Mouse (Mus musculus): ENCODE measurements around the gene Hexim1. TPM values are rescaled to one million over a fixed set of nuclear protein-coding genes. Genes with fewer than 3 reads are reported as not detected.

Hexim1 gene
- polyA plus RNA-seq, 1 experiment from 2014 or later = 4.4 TPM

- Histone ChIP-seq H3K4me2 (no peak overlapping the region), H3K4me1 (peaks cover 40% of the 10 kb centered on the region), H3K9ac (no peak overlapping the region), H3K9me3 (no peaks in the 10 kb centered on the region), H3K36me3 (no peaks in the 10 kb centered on the region), H3K27me3 (peaks cover 25% of the 10 kb centered on the region), H3K27ac (no peak overlapping the region), H3K4me3 (no peak overlapping the region)
- WGBS = 50% methylated on average over 12 of the region's 12 CpGs
- ATAC-seq (ENCODE audit: borderline replicate concordance, extremely low read depth, low FRiP score, low TSS enrichment) = no peak
Observed at GRCm38 (mm10) chr11:103099352-103099940, 16.6 kb upstream of the Hexim1 start.

GRCm38 (mm10) chr11:103100361-103100760, 15.7 kb upstream of the Hexim1 start:
- 52% methylated on average over 8 of the region's 8 CpGs for WGBS
- Histone ChIP-seq H3K4me3 (no peak overlapping the region), H3K9ac (no peak overlapping the region), H3K27me3 (peaks cover 25% of the 10 kb centered on the region), H3K4me2 (no peak overlapping the region), H3K9me3 (no peaks in the 10 kb centered on the region), H3K27ac (no peak overlapping the region), H3K4me1 (peaks cover 38% of the 10 kb centered on the region), H3K36me3 (no peaks in the 10 kb centered on the region)
- no peak for ATAC-seq (ENCODE audit: borderline replicate concordance, extremely low read depth, low FRiP score, low TSS enrichment)

- Histone ChIP-seq H3K4me1 (peaks cover 37% of the 10 kb centered on the region), H3K4me3 (peak within 1 kb of the TSS; percentile 56), H3K36me3 (no peaks in the 10 kb centered on the region), H3K4me2 (peak within 1 kb of the TSS; percentile 91), H3K27me3 (peaks cover 25% of the 10 kb centered on the region), H3K9me3 (no peaks in the 10 kb centered on the region), H3K9ac (peak within 1 kb of the TSS; percentile 58), H3K27ac (no peak within 1 kb of the TSS)
- ATAC-seq (ENCODE audit: borderline replicate concordance, extremely low read depth, low FRiP score, low TSS enrichment) = peak; percentile 46
- WGBS = under 1% methylated on average over 26 of the region's 34 CpGs
Observed at GRCm38 (mm10) chr11:103101481-103101865, 14.6 kb upstream of the Hexim1 start, which contains the start of the genes Plcd3 and Acbd4. TSS of gene Plcd3 (minus strand) at chr11:103101658. TSS of gene Acbd4 (plus strand) at chr11:103101682.

- H3K27me3 ChIP-seq = peaks cover 25% of the 10 kb centered on the region
- H3K9ac ChIP-seq = peak overlapping the region; percentile 58
- H3K4me2 ChIP-seq = peak overlapping the region; percentile 91
- H3K4me3 ChIP-seq = peak overlapping the region; percentile 56
- H3K36me3 ChIP-seq = no peaks in the 10 kb centered on the region
- peaks cover 32% of the 10 kb centered on the region for H3K4me1 ChIP-seq
- 2% methylated on average over 30 of the region's 30 CpGs for WGBS
- no peaks in the 10 kb centered on the region for H3K9me3 ChIP-seq
- ATAC-seq (ENCODE audit: borderline replicate concordance, extremely low read depth, low FRiP score, low TSS enrichment) = peak; percentile 12; the same call in 1 of the 2 replicates
- H3K27ac ChIP-seq = no peak overlapping the region
Observed at GRCm38 (mm10) chr11:103101866-103102501, 14.0 kb upstream of the Hexim1 start.

- Histone ChIP-seq H3K4me1 (peaks cover 24% of the 10 kb centered on the region), H3K9me3 (no peaks in the 10 kb centered on the region), H3K4me3 (peak overlapping the region; percentile 56), H3K9ac (peak overlapping the region; percentile 47), H3K36me3 (no peaks in the 10 kb centered on the region), H3K27ac (no peak overlapping the region), H3K4me2 (peak overlapping the region; percentile 91), H3K27me3 (peaks cover 25% of the 10 kb centered on the region)
- under 1% methylated on average over 35 of the region's 35 CpGs for WGBS
- peak; percentile 89 for ATAC-seq (ENCODE audit: borderline replicate concordance, extremely low read depth, low FRiP score, low TSS enrichment)
Observed at GRCm38 (mm10) chr11:103102725-103103349, 13.2 kb upstream of the Hexim1 start.

GRCm38 (mm10) chr11:103103621-103104020, 12.4 kb upstream of the Hexim1 start:
- no peaks in the 10 kb centered on the region for H3K36me3 ChIP-seq
- H3K4me2 ChIP-seq = peak overlapping the region; percentile 91
- peaks cover 25% of the 10 kb centered on the region for H3K27me3 ChIP-seq
- H3K9me3 ChIP-seq = no peaks in the 10 kb centered on the region
- no peak for ATAC-seq (ENCODE audit: borderline replicate concordance, extremely low read depth, low FRiP score, low TSS enrichment)
- H3K4me1 ChIP-seq = peaks cover 23% of the 10 kb centered on the region
- peak overlapping the region; percentile 56 for H3K4me3 ChIP-seq
- H3K9ac ChIP-seq = peak overlapping the region; percentile 47; the same call in 1 of the 2 replicates
- no peak overlapping the region for H3K27ac ChIP-seq
- WGBS = 52% methylated on average over 8 of the region's 8 CpGs

GRCm38 (mm10) chr11:103104469-103104868, 11.6 kb upstream of the Hexim1 start:
- Histone ChIP-seq H3K4me3 (no peak overlapping the region), H3K4me2 (no peak overlapping the region), H3K9ac (no peak overlapping the region), H3K36me3 (no peaks in the 10 kb centered on the region), H3K27ac (no peak overlapping the region), H3K27me3 (peaks cover 25% of the 10 kb centered on the region), H3K9me3 (no peaks in the 10 kb centered on the region), H3K4me1 (peaks cover 23% of the 10 kb centered on the region)
- 68% methylated on average over 7 of the region's 7 CpGs for WGBS
- ATAC-seq (ENCODE audit: borderline replicate concordance, extremely low read depth, low FRiP score, low TSS enrichment) = no peak

- Histone ChIP-seq H3K4me2 (no peak overlapping the region), H3K27ac (no peak overlapping the region), H3K9ac (no peak overlapping the region), H3K27me3 (peaks cover 24% of the 10 kb centered on the region), H3K9me3 (no peaks in the 10 kb centered on the region), H3K4me1 (peaks cover 23% of the 10 kb centered on the region), H3K36me3 (no peaks in the 10 kb centered on the region), H3K4me3 (no peak overlapping the region)
- WGBS = 54% methylated on average over 14 of the region's 14 CpGs
- ATAC-seq (ENCODE audit: borderline replicate concordance, extremely low read depth, low FRiP score, low TSS enrichment) = no peak
Observed at GRCm38 (mm10) chr11:103105180-103105725, 10.8 kb upstream of the Hexim1 start.

GRCm38 (mm10) chr11:103105810-103106209, 10.2 kb upstream of the Hexim1 start:
- no peak overlapping the region for H3K27ac ChIP-seq
- WGBS = 79% methylated on average over 6 of the region's 6 CpGs
- no peak overlapping the region for H3K9ac ChIP-seq
- H3K4me2 ChIP-seq = no peak overlapping the region
- peaks cover 18% of the 10 kb centered on the region for H3K27me3 ChIP-seq
- no peak for ATAC-seq (ENCODE audit: borderline replicate concordance, extremely low read depth, low FRiP score, low TSS enrichment)
- peaks cover 23% of the 10 kb centered on the region for H3K4me1 ChIP-seq
- no peak overlapping the region for H3K4me3 ChIP-seq
- no peaks in the 10 kb centered on the region for H3K9me3 ChIP-seq
- H3K36me3 ChIP-seq = no peaks in the 10 kb centered on the region

- no peaks in the 10 kb centered on the region for H3K9me3 ChIP-seq
- H3K9ac ChIP-seq = no peak overlapping the region
- H3K36me3 ChIP-seq = no peaks in the 10 kb centered on the region
- H3K27me3 ChIP-seq = peaks cover 13% of the 10 kb centered on the region
- H3K27ac ChIP-seq = no peak overlapping the region
- ATAC-seq (ENCODE audit: borderline replicate concordance, extremely low read depth, low FRiP score, low TSS enrichment) = no peak
- H3K4me3 ChIP-seq = no peak overlapping the region
- WGBS = 63% methylated on average over 4 of the region's 4 CpGs
- no peak overlapping the region for H3K4me2 ChIP-seq
- H3K4me1 ChIP-seq = peaks cover 21% of the 10 kb centered on the region
Observed at GRCm38 (mm10) chr11:103106386-103106785, 9.6 kb upstream of the Hexim1 start.

- H3K9ac ChIP-seq = peak overlapping the region; percentile 47; the same call in 1 of the 2 replicates
- 32% methylated on average over 10 of the region's 10 CpGs for WGBS
- H3K4me2 ChIP-seq = peak overlapping the region; percentile 76
- no peak overlapping the region for H3K27ac ChIP-seq
- peaks cover 26% of the 10 kb centered on the region for H3K4me1 ChIP-seq
- H3K36me3 ChIP-seq = no peaks in the 10 kb centered on the region
- H3K9me3 ChIP-seq = no peaks in the 10 kb centered on the region
- peak overlapping the region; percentile 41; the same call in 1 of the 2 replicates for H3K4me3 ChIP-seq
- ATAC-seq (ENCODE audit: borderline replicate concordance, extremely low read depth, low FRiP score, low TSS enrichment) = no peak
- no peaks in the 10 kb centered on the region for H3K27me3 ChIP-seq
Observed at GRCm38 (mm10) chr11:103111301-103111700, 4.7 kb upstream of the Hexim1 start.
